Comparison of ENCODE assay signal across 22 mouse cellular contexts in the genomic region with DNA sequence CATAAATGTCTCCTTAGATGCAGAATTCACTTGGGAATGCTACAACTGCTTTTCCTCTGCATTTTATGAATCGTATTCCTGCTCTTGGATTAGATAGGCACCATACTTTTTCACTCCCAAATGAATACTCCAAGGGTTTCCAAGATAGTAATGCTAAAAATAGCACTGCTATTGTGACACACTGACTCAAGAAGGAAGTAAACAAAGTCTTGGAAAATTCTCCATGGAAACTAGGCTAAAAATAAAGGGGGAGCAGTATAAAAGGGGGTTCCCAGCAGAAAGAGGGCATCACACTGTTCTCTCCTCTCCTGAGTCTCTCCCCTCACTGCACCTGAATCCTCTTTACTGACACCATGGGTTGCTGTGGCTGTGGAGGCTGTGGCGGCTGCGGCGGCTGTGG. TPM values are rescaled to one million over a fixed set of nuclear protein-coding genes. Genes with fewer than 3 reads are reported as not detected.
"Had no signal": no experiment of that assay in that cellular context is flagged by ENCODE, and none has a peak within 500 bp of the region (broad histone marks: within the 10 kb centered on the region; RNA-seq: fewer than 3 reads in every experiment).

Gene Krtap28-13 (plus strand): TSS at position 288 of the 400 bp plus-strand sequence.

- H3K4me1 ChIP-seq: kidney, embryonic 15.5 days; limb, embryonic 13.5 days; midbrain, embryonic 12.5 days; stomach, embryonic 15.5 days had no signal

- H3K36me3 ChIP-seq: kidney, embryonic 15.5 days; limb, embryonic 13.5 days; midbrain, embryonic 12.5 days; stomach, embryonic 15.5 days had no signal

- H3K4me3 ChIP-seq: kidney, embryonic 15.5 days; limb, embryonic 13.5 days; midbrain, embryonic 12.5 days; stomach, embryonic 15.5 days had no signal

- H3K27me3 ChIP-seq: kidney, embryonic 15.5 days; limb, embryonic 13.5 days; midbrain, embryonic 12.5 days; stomach, embryonic 15.5 days had no signal

- H3K27ac ChIP-seq: kidney, embryonic 15.5 days; limb, embryonic 13.5 days; liver, embryonic 14.5 days; midbrain, embryonic 12.5 days; stomach, embryonic 15.5 days had no signal

- ATAC-seq: midbrain, embryonic 16.5 days had no signal

- H3K4me2 ChIP-seq: kidney, embryonic 15.5 days; limb, embryonic 13.5 days; midbrain, embryonic 12.5 days; stomach, embryonic 15.5 days had no signal

- H3K9ac ChIP-seq: kidney, embryonic 15.5 days; limb, embryonic 13.5 days; liver, embryonic 14.5 days; midbrain, embryonic 12.5 days; stomach, embryonic 15.5 days had no signal

- H3K9me3 ChIP-seq: kidney, embryonic 15.5 days; limb, embryonic 13.5 days; midbrain, embryonic 12.5 days; stomach, embryonic 15.5 days had no signal

- DNase-seq: kidney, postnatal 36 days; left cerebral cortex, postnatal 4 days; lung, adult 18-20 months; lung, postnatal 4 days; right cerebral cortex, postnatal 14 days; thymus, adult 2 months; thymus, postnatal 25 days had no signal

RNA-seq across cellular contexts. Expression of gene Krtap28-13, which starts in this region (rescaled TPM):
- total RNA-seq: layer of hippocampus, adult 18-20 months; layer of hippocampus, postnatal 10 days; left cerebral cortex, postnatal 4 days; liver, adult 2 months; megakaryocyte-erythroid progenitor cell, adult 5-6 weeks had no signal
- polyA plus RNA-seq: kidney, embryonic 15.5 days; limb, embryonic 13.5 days; liver, adult 2 months; liver, embryonic 14.5 days; lung, embryonic 16.5 days; midbrain, embryonic 12.5 days; midbrain, embryonic 16.5 days; neural tube, embryonic 14.5 days; spleen, adult 2 months; stomach, embryonic 15.5 days; testis, adult 2 months; thymus, adult 2 months; urinary bladder, adult 2 months had no signal
